Mouse (Mus musculus): ENCODE measurements around the gene Ttc14. TPM values are rescaled to one million over a fixed set of nuclear protein-coding genes. Genes with fewer than 3 reads are reported as not detected.

The Ttc14 gene
- polyA plus RNA-seq, 1 experiment from 2014 or later, result 72.4 TPM

DNA sequence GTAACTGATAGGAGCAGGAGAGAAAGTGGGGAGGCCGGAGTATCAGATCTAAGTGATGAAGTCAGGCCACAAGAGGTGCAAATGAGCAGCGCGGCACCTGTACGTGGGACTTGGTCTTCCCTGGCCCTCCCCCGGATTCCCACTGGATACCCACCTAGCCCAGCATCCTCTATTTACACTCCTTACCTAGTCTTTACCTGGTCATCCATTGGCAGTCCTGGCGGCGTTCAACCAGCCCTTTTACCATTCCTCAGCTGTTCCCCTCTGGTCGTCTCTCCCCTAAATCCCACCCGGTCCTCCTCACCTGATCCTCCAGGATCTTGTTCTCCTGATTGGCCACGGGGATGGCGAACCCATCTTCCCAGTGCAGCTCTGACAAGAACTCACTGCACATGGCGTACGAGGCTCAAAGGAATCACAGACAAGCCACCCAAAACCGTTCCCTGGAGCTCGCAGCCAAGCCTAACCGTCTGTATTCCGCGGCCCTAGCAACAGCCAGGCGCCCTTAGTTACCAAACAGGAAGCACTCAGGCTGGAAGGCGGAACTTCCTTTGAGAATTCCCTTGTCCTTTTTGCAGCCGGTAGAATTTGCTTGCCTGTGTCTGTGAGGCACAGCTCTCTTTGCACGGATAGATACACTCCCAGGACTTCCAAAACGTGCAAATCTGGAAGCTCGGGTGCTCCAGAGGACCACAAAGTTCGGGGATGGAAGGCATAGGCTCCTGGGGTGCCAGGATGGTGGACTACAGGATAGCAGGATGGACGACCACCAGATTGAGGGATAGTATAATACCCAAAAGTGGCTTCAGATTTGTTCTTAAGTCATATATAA, 44.4 kb downstream of the Ttc14 start, which contains the start of gene Ccdc39:
TSS of gene Ccdc39 (minus strand) at position 510 of the 832 bp plus-strand sequence.
- Histone ChIP-seq H3K27me3 (ENCODE audit: control insufficient read depth, insufficient read depth, low read length) (no peaks in the 10 kb centered on the region), H3K27ac (ENCODE audit: low read depth, low read length) (no peak within 1 kb of the TSS), H3K9me3 (ENCODE audit: control insufficient read depth, low read length) (no peaks in the 10 kb centered on the region), H3K9ac (ENCODE audit: low read depth, low read length) (peak within 1 kb of the TSS; percentile 72), H3K4me3 (ENCODE audit: low read length) (peak within 1 kb of the TSS; percentile 54), H3K4me2 (replicated peaks; ENCODE audit: low read depth, low read length) (peak within 1 kb of the TSS; percentile 87), H3K36me3 (ENCODE audit: control insufficient read depth, insufficient read depth, low read length) (no peaks in the 10 kb centered on the region), H3K4me1 (ENCODE audit: control insufficient read depth, insufficient read depth, low read length) (no peaks in the 10 kb centered on the region)
- ATAC-seq (ENCODE audit: low FRiP score, low TSS enrichment), result peak; percentile 94
- 5% methylated on average over 26 of the region's 26 CpGs for WGBS

DNA sequence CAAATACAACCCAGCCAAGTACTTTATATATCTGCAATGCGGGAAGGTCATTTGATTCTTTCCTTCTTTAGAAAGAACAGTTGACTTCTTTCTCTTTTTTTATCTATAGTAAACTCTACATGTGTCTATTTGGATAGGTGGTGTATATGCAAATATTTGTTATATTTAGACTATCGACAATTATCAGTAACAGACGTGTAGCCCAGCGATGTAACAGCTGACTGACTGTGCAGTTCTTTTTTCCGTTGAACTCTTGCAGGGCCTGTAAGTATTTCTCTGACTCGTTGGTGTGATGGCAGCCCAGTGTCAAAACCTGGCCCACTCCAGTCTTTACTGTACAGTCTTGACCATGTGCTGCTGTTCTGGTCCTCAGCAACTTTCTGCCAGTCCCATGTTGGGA, 47.0 kb downstream of the Ttc14 start:
- H3K4me2 ChIP-seq (replicated peaks; ENCODE audit: low read depth, low read length), result no peak overlapping the region

GRCm38 (mm10) chr3:33850856-33851255, 51.2 kb downstream of the Ttc14 start:
- Histone ChIP-seq H3K4me1 (ENCODE audit: control insufficient read depth, insufficient read depth, low read length) (no peaks in the 10 kb centered on the region), H3K27ac (ENCODE audit: low read depth, low read length) (no peak overlapping the region), H3K36me3 (ENCODE audit: control insufficient read depth, insufficient read depth, low read length) (no peaks in the 10 kb centered on the region), H3K9me3 (ENCODE audit: control insufficient read depth, low read length) (no peaks in the 10 kb centered on the region), H3K27me3 (ENCODE audit: control insufficient read depth, insufficient read depth, low read length) (no peaks in the 10 kb centered on the region), H3K4me2 (replicated peaks; ENCODE audit: low read depth, low read length) (no peak overlapping the region), H3K4me3 (ENCODE audit: low read length) (no peak overlapping the region), H3K9ac (ENCODE audit: low read depth, low read length) (no peak overlapping the region)
- 85% methylated on average over 4 of the region's 4 CpGs for WGBS
- no peak for ATAC-seq (ENCODE audit: low FRiP score, low TSS enrichment)

More for the DNA sequence above, 47.0 kb downstream of the Ttc14 start:
- H3K36me3 ChIP-seq (ENCODE audit: control insufficient read depth, insufficient read depth, low read length), result no peaks in the 10 kb centered on the region
- no peak for ATAC-seq (ENCODE audit: low FRiP score, low TSS enrichment)
- no peak overlapping the region for H3K4me3 ChIP-seq (ENCODE audit: low read length)
- H3K9ac ChIP-seq (ENCODE audit: low read depth, low read length), result no peak overlapping the region
- H3K9me3 ChIP-seq (ENCODE audit: control insufficient read depth, low read length), result no peaks in the 10 kb centered on the region
- no peaks in the 10 kb centered on the region for H3K27me3 ChIP-seq (ENCODE audit: control insufficient read depth, insufficient read depth, low read length)
- H3K4me1 ChIP-seq (ENCODE audit: control insufficient read depth, insufficient read depth, low read length), result no peaks in the 10 kb centered on the region
- H3K27ac ChIP-seq (ENCODE audit: low read depth, low read length), result no peak overlapping the region
- 86% methylated on average over 6 of the region's 6 CpGs for WGBS

GRCm38 (mm10) chr3:33853062-33853461, 53.4 kb downstream of the Ttc14 start:
- Histone ChIP-seq H3K4me3 (ENCODE audit: low read length) (no peak overlapping the region), H3K27me3 (ENCODE audit: control insufficient read depth, insufficient read depth, low read length) (no peaks in the 10 kb centered on the region), H3K4me1 (ENCODE audit: control insufficient read depth, insufficient read depth, low read length) (no peaks in the 10 kb centered on the region), H3K9ac (ENCODE audit: low read depth, low read length) (no peak overlapping the region), H3K4me2 (replicated peaks; ENCODE audit: low read depth, low read length) (no peak overlapping the region), H3K27ac (ENCODE audit: low read depth, low read length) (no peak overlapping the region), H3K36me3 (ENCODE audit: control insufficient read depth, insufficient read depth, low read length) (no peaks in the 10 kb centered on the region), H3K9me3 (ENCODE audit: control insufficient read depth, low read length) (no peaks in the 10 kb centered on the region)
- ATAC-seq (ENCODE audit: low FRiP score, low TSS enrichment), result no peak
- 81% methylated on average over 1 of the region's 1 CpGs for WGBS

GRCm38 (mm10) chr3:33858939-33859338, 59.3 kb downstream of the Ttc14 start:
- 91% methylated on average over 3 of the region's 3 CpGs for WGBS
- no peaks in the 10 kb centered on the region for H3K4me1 ChIP-seq (ENCODE audit: control insufficient read depth, insufficient read depth, low read length)
- ATAC-seq (ENCODE audit: low FRiP score, low TSS enrichment), result no peak

GRCm38 (mm10) chr3:33864000-33864540, 64.4 kb downstream of the Ttc14 start:
- Histone ChIP-seq H3K4me2 (replicated peaks; ENCODE audit: low read depth, low read length) (no peak overlapping the region), H3K27ac (ENCODE audit: low read depth, low read length) (no peak overlapping the region), H3K27me3 (ENCODE audit: control insufficient read depth, insufficient read depth, low read length) (no peaks in the 10 kb centered on the region), H3K36me3 (ENCODE audit: control insufficient read depth, insufficient read depth, low read length) (no peaks in the 10 kb centered on the region), H3K4me3 (ENCODE audit: low read length) (no peak overlapping the region), H3K4me1 (ENCODE audit: control insufficient read depth, insufficient read depth, low read length) (no peaks in the 10 kb centered on the region), H3K9me3 (ENCODE audit: control insufficient read depth, low read length) (no peaks in the 10 kb centered on the region), H3K9ac (ENCODE audit: low read depth, low read length) (no peak overlapping the region)
- ATAC-seq (ENCODE audit: low FRiP score, low TSS enrichment), result no peak

More at GRCm38 (mm10) chr3:33858939-33859338, 59.3 kb downstream of the Ttc14 start:
- H3K27me3 ChIP-seq (ENCODE audit: control insufficient read depth, insufficient read depth, low read length), result no peaks in the 10 kb centered on the region
- H3K36me3 ChIP-seq (ENCODE audit: control insufficient read depth, insufficient read depth, low read length), result no peaks in the 10 kb centered on the region
- H3K27ac ChIP-seq (ENCODE audit: low read depth, low read length), result no peak overlapping the region
- no peak overlapping the region for H3K9ac ChIP-seq (ENCODE audit: low read depth, low read length)
- H3K9me3 ChIP-seq (ENCODE audit: control insufficient read depth, low read length), result no peaks in the 10 kb centered on the region
- no peak overlapping the region for H3K4me2 ChIP-seq (replicated peaks; ENCODE audit: low read depth, low read length)
- H3K4me3 ChIP-seq (ENCODE audit: low read length), result no peak overlapping the region

Other genes starting within 250 kb of the Ttc14 start
- 4.4 and 4.8 TPM in 2 replicates for gene Ccdc39, start 44.5 kb downstream of the Ttc14 start, polyA plus RNA-seq (2014; fragmentation: Nextera tagmentation; extraction: Ambion mirVana)
- 66.4 and 68.7 TPM in 2 replicates for gene Fxr1, start 220.1 kb downstream of the Ttc14 start, polyA plus RNA-seq (2014; fragmentation: Nextera tagmentation; extraction: Ambion mirVana)

All from kidney, embryonic 14.5 days (tissue).